Mouse (Mus musculus) common myeloid progenitor, adult 5-6 weeks (primary cell): ENCODE results near the gene Sult2a5. TPM values are rescaled to one million over a fixed set of nuclear protein-coding genes. Genes with fewer than 3 reads are reported as not detected.

Experiments
- ATAC-seq: replicated peaks from 2 replicates; pipeline ENCODE4 v1.8.0; 2016; ENCODE audit warnings: low read depth, mild to moderate bottlenecking, moderate TSS enrichment, inconsistent platforms; ENCODE audit not compliant: poor library complexity, severe bottlenecking
- total RNA-seq: library from RNA; stranded (forward); fragments of 200-1000, 187-1606 nt; gene quantifications from 2 replicates; pipeline ENCODE4 v1.2.3, GENCODE M21; 2017

Sult2a5 gene
- not detected in 2 replicates for total RNA-seq

- ATAC-seq = no peak
Measured at GRCm38 (mm10) chr7:13623667-13624066, at the start of gene Sult2a5. Gene Sult2a5, plus strand, starts transcription at chr7:13623967.

Other genes starting within 250 kb of the Sult2a5 start
- not detected in 2 replicates for gene Cabp5, start 225.8 kb upstream of the Sult2a5 start, total RNA-seq
- not detected in 2 replicates for gene Bsph1, start 173.1 kb upstream of the Sult2a5 start, total RNA-seq
- not detected in 2 replicates for gene Bsph2, start 52.9 kb upstream of the Sult2a5 start, total RNA-seq
- not detected in 2 replicates for gene Sult2a2, start 109.5 kb downstream of the Sult2a5 start, total RNA-seq
- gene Sult2a1, start 213.4 kb downstream of the Sult2a5 start, total RNA-seq = not detected in 2 replicates